Mouse (Mus musculus): Measurements from ENCODE around the gene Rbm46.

- TF ChIP-seq POLR2A (IDR thresholded peaks at IDR 0.05; ENCODE audit: borderline replicate concordance, low read depth, low read length) (no peak), CTCF (IDR thresholded peaks at IDR 0.05; ENCODE audit: low read depth, low read length) (no peak)
Observed at GRCm38 (mm10) chr3:82800470-82800843, 75.8 kb downstream of the Rbm46 start.
